Mouse (Mus musculus): ENCODE results near the gene Npm1.
A peak's percentile ranks its signal among the peaks of the same experiment; 100 is the strongest.

The Npm1 gene

GRCm38 (mm10) chr11:33179802-33180201 lies 16.8 kb upstream of the Npm1 start:
- DNase-seq, result no peak

- DNase-seq, result peak; percentile 67 to 75
These were observed 13.7 kb upstream of the Npm1 start for GRCm38 (mm10) chr11:33176525-33177245.

- DNase-seq, result no peak
These were observed 12.8 kb upstream of the Npm1 start for GRCm38 (mm10) chr11:33175768-33176167.

- DNase-seq, result peak; percentile 65 to 69
These were observed 7.5 kb upstream of the Npm1 start for GRCm38 (mm10) chr11:33170489-33170888.

GRCm38 (mm10) chr11:33162211-33162997 lies 602 bp downstream of the Npm1 start:
- DNase-seq, result peak; percentile 50 to 56

GRCm38 (mm10) chr11:33159741-33160140 lies 3.3 kb downstream of the Npm1 start:
- DNase-seq, result no peak

- no peak for DNase-seq
These were observed 5.4 kb downstream of the Npm1 start for GRCm38 (mm10) chr11:33157453-33158196.

GRCm38 (mm10) chr11:33156436-33157015 lies 6.5 kb downstream of the Npm1 start:
- no peak for DNase-seq

GRCm38 (mm10) chr11:33154459-33154858 lies 8.5 kb downstream of the Npm1 start:
- no peak for DNase-seq

GRCm38 (mm10) chr11:33152997-33153396 lies 10.0 kb downstream of the Npm1 start:
- DNase-seq, result no peak

GRCm38 (mm10) chr11:33151780-33152145 lies 11.2 kb downstream of the Npm1 start:
- no peak for DNase-seq

- no peak for DNase-seq
These were observed 11.8 kb downstream of the Npm1 start for GRCm38 (mm10) chr11:33151128-33151779.

GRCm38 (mm10) chr11:33150364-33150763 lies 12.6 kb downstream of the Npm1 start:
- DNase-seq, result no peak

- DNase-seq, result no peak
These were observed 13.6 kb downstream of the Npm1 start for GRCm38 (mm10) chr11:33149453-33149852.

- no peak for DNase-seq
These were observed 13.9 kb downstream of the Npm1 start for GRCm38 (mm10) chr11:33149088-33149436.

- DNase-seq, result peak; percentile 73 to 76
These were observed 14.5 kb downstream of the Npm1 start for GRCm38 (mm10) chr11:33148338-33149087.

GRCm38 (mm10) chr11:33147572-33148337 lies 15.3 kb downstream of the Npm1 start:
- peak in 1 of 2 experiments; percentile 28 for DNase-seq

GRCm38 (mm10) chr11:33147171-33147571 lies 15.8 kb downstream of the Npm1 start, which contains the start of gene Fgf18:
Gene Fgf18 (minus strand): TSS chr11:33147400.
- DNase-seq, result peak; percentile 21 to 57

- peak; percentile 22 to 48 for DNase-seq
These were observed 16.3 kb downstream of the Npm1 start for GRCm38 (mm10) chr11:33146651-33147131.

- peak; percentile 55 to 59 for DNase-seq
These were observed 16.9 kb downstream of the Npm1 start for GRCm38 (mm10) chr11:33146143-33146497.

Data from cerebellum, adult 18-20 months (tissue).